ENCODE assay signal across 27 mouse cellular contexts in genomic region chr13:30199821-30200220, GRCm38 (mm10).
DNase-seq lines count a peak whose midpoint lies in the region; ATAC-seq and TF ChIP-seq lines count a peak whose summit lies in the region.
"Had no signal": no experiment of that assay in that cellular context is flagged by ENCODE, and none has a peak within 500 bp of the region (broad histone marks: within the 10 kb centered on the region; RNA-seq: fewer than 3 reads in every experiment).

No protein-coding gene starts in this region.

- no peak for TF ChIP-seq POLR2A in heart, adult 2 months (IDR thresholded peaks at IDR 0.05; ENCODE audit: insufficient read depth, low read depth, low read length)

- no peak for TF ChIP-seq EP300 in heart, adult 2 months (IDR thresholded peaks at IDR 0.05; ENCODE audit: insufficient read depth, low read depth, low read length)

- no peak for ATAC-seq in stomach, embryonic 16.5 days (ENCODE audit: insufficient read depth, low FRiP score)
- ATAC-seq in intestine, embryonic 16.5 days: no peak
- ATAC-seq in forebrain, embryonic 12.5 days (ENCODE audit: low FRiP score): no peak
- ATAC-seq: CD4-positive, CD25-positive, alpha-beta regulatory T cell, adult 4 months; forebrain, embryonic 13.5 days; forebrain, embryonic 15.5 days had no signal

- H3K9me3 ChIP-seq in stomach, embryonic 16.5 days (replicated peaks; ENCODE audit: control insufficient read depth, low read length): no peaks in the 10 kb centered on the region
- no peaks in the 10 kb centered on the region for H3K9me3 ChIP-seq in intestine, embryonic 16.5 days (ENCODE audit: control insufficient read depth, low read length)
- no peaks in the 10 kb centered on the region for H3K9me3 ChIP-seq in forebrain, embryonic 12.5 days
- H3K9me3 ChIP-seq: embryonic facial prominence, embryonic 13.5 days; embryonic facial prominence, embryonic 15.5 days; forebrain, embryonic 10.5 days; forebrain, embryonic 13.5 days; forebrain, embryonic 15.5 days; G1E had no signal

- WGBS in heart, adult 2 months: 76% methylated on average over 4 of the region's 4 CpGs
- WGBS in stomach, embryonic 16.5 days: 80% methylated on average over 4 of the region's 4 CpGs
- 77% methylated on average over 4 of the region's 4 CpGs for WGBS in intestine, embryonic 16.5 days
- WGBS in forebrain, embryonic 12.5 days: 75% methylated on average over 4 of the region's 4 CpGs

- no peak overlapping the region for H3K9ac ChIP-seq in heart, adult 2 months (ENCODE audit: low read depth, low read length)
- H3K9ac ChIP-seq in stomach, embryonic 16.5 days (ENCODE audit: low read length): no peak overlapping the region
- no peak overlapping the region for H3K9ac ChIP-seq in intestine, embryonic 16.5 days (ENCODE audit: low read depth, low read length)
- H3K9ac ChIP-seq in forebrain, embryonic 12.5 days: no peak overlapping the region
- H3K9ac ChIP-seq: embryonic facial prominence, embryonic 13.5 days; embryonic facial prominence, embryonic 15.5 days; forebrain, embryonic 13.5 days; forebrain, embryonic 15.5 days; forebrain, postnatal 0 days had no signal

- no peaks in the 10 kb centered on the region for H3K36me3 ChIP-seq in heart, adult 2 months (ENCODE audit: control insufficient read depth, insufficient read depth, low read length)
- H3K36me3 ChIP-seq in stomach, embryonic 16.5 days (ENCODE audit: control insufficient read depth, insufficient read depth, low read length): no peaks in the 10 kb centered on the region
- no peaks in the 10 kb centered on the region for H3K36me3 ChIP-seq in intestine, embryonic 16.5 days (ENCODE audit: control insufficient read depth, insufficient read depth, low read length)
- no peaks in the 10 kb centered on the region for H3K36me3 ChIP-seq in forebrain, embryonic 12.5 days (replicated peaks)
- H3K36me3 ChIP-seq: embryonic facial prominence, embryonic 13.5 days; embryonic facial prominence, embryonic 15.5 days; forebrain, embryonic 10.5 days; forebrain, embryonic 15.5 days; G1E had no signal

- no peaks in the 10 kb centered on the region for H3K27me3 ChIP-seq in heart, adult 2 months (ENCODE audit: control insufficient read depth, insufficient read depth, low read length)
- H3K27me3 ChIP-seq in stomach, embryonic 16.5 days (ENCODE audit: control insufficient read depth, insufficient read depth, low read length): no peaks in the 10 kb centered on the region
- no peaks in the 10 kb centered on the region for H3K27me3 ChIP-seq in intestine, embryonic 16.5 days (replicated peaks; ENCODE audit: control insufficient read depth, insufficient read depth, low read length)
- no peaks in the 10 kb centered on the region for H3K27me3 ChIP-seq in forebrain, embryonic 12.5 days
- H3K27me3 ChIP-seq: CH12.LX; embryonic facial prominence, embryonic 13.5 days; embryonic facial prominence, embryonic 15.5 days; forebrain, embryonic 13.5 days; forebrain, embryonic 15.5 days had no signal

- H3K79me2 ChIP-seq in heart, adult 2 months (replicated peaks; ENCODE audit: control insufficient read depth, insufficient read depth, low read length): no peaks in the 10 kb centered on the region

- DNase-seq in heart, adult 11 months: peak; percentile 66
- DNase-seq in heart, adult 2 months: no peak
- peak; percentile 46 for DNase-seq in retina, embryonic 14.5 days (ENCODE audit: low spot score)
- no peak for DNase-seq in heart, postnatal 14 days
- DNase-seq: adrenal gland, adult 2 months; adrenal gland, postnatal 10 days; adrenal gland, postnatal 25 days; B cell, adult 2 months; cerebellum, adult 11-12 months; cerebellum, adult 2 months; cerebellum, adult 9-10 months; cerebellum, postnatal 10 days; cerebellum, postnatal 36 days; embryo, embryonic 11 days; forebrain, postnatal 0 days had no signal

- no peak overlapping the region for H3K4me3 ChIP-seq in heart, adult 2 months
- no peak overlapping the region for H3K4me3 ChIP-seq in stomach, embryonic 16.5 days (replicated peaks; ENCODE audit: low read length)
- no peak overlapping the region for H3K4me3 ChIP-seq in intestine, embryonic 16.5 days (ENCODE audit: low read length)
- H3K4me3 ChIP-seq in forebrain, embryonic 12.5 days (replicated peaks): no peak overlapping the region
- H3K4me3 ChIP-seq: embryonic facial prominence, embryonic 13.5 days; embryonic facial prominence, embryonic 15.5 days; erythroblast, embryonic 14.5 days; forebrain, embryonic 10.5 days; forebrain, embryonic 13.5 days; forebrain, embryonic 15.5 days had no signal

- no peak for TF ChIP-seq CTCF in heart, adult 2 months (IDR thresholded peaks at IDR 0.05)

- no peak overlapping the region for H3K27ac ChIP-seq in heart, adult 2 months
- 0 out of 2 replicates have a peak overlapping the region, but pooled peaks have one; percentile 1 for H3K27ac ChIP-seq in stomach, embryonic 16.5 days (ENCODE audit: low read length)
- H3K27ac ChIP-seq in intestine, embryonic 16.5 days (ENCODE audit: low read length): no peak overlapping the region
- H3K27ac ChIP-seq in forebrain, embryonic 12.5 days: no peak overlapping the region
- H3K27ac ChIP-seq: forebrain, embryonic 10.5 days; forebrain, embryonic 13.5 days; forebrain, embryonic 15.5 days had no signal

- no peak overlapping the region for H3K4me2 ChIP-seq in stomach, embryonic 16.5 days (ENCODE audit: low read depth, low read length)
- H3K4me2 ChIP-seq in intestine, embryonic 16.5 days (ENCODE audit: low read depth, low read length): no peak overlapping the region
- H3K4me2 ChIP-seq in forebrain, embryonic 12.5 days: no peak overlapping the region
- H3K4me2 ChIP-seq: embryonic facial prominence, embryonic 13.5 days; embryonic facial prominence, embryonic 15.5 days; forebrain, embryonic 13.5 days; forebrain, embryonic 15.5 days had no signal

- no peaks in the 10 kb centered on the region for H3K4me1 ChIP-seq in heart, adult 2 months (ENCODE audit: control insufficient read depth, insufficient read depth, low read length)
- H3K4me1 ChIP-seq in stomach, embryonic 16.5 days (ENCODE audit: control insufficient read depth, insufficient read depth, low read length): peaks cover 3% of the 10 kb centered on the region; the same call in 1 of the 2 replicates
- peaks cover 16% of the 10 kb centered on the region for H3K4me1 ChIP-seq in intestine, embryonic 16.5 days (ENCODE audit: control insufficient read depth, insufficient read depth, low read length)
- no peaks in the 10 kb centered on the region for H3K4me1 ChIP-seq in forebrain, embryonic 12.5 days
- H3K4me1 ChIP-seq: forebrain, embryonic 10.5 days; forebrain, embryonic 13.5 days; forebrain, embryonic 15.5 days had no signal

- intact Hi-C loops in heart, adult 2 months (cut with DNase I): no loop called here
- intact Hi-C loops in heart, postnatal 14 days (cut with DNase I): loop anchor here (5.0 kb wide), 1 partner anchor 52 kb away; no protein-coding TSS in a partner anchor

Comparison
In these comparisons a context has a peak if more than half of its experiments do, and no peak if none do; other contexts are left out.
1. DNase-seq: peak in heart, adult 11 months (single experiment) and retina, embryonic 14.5 days (single experiment); none in heart, adult 2 months (0 of 2) and heart, postnatal 14 days (0 of 2).